Mouse (Mus musculus): Measurements from ENCODE around the gene Hspb6.

Gene Hspb6

DNA sequence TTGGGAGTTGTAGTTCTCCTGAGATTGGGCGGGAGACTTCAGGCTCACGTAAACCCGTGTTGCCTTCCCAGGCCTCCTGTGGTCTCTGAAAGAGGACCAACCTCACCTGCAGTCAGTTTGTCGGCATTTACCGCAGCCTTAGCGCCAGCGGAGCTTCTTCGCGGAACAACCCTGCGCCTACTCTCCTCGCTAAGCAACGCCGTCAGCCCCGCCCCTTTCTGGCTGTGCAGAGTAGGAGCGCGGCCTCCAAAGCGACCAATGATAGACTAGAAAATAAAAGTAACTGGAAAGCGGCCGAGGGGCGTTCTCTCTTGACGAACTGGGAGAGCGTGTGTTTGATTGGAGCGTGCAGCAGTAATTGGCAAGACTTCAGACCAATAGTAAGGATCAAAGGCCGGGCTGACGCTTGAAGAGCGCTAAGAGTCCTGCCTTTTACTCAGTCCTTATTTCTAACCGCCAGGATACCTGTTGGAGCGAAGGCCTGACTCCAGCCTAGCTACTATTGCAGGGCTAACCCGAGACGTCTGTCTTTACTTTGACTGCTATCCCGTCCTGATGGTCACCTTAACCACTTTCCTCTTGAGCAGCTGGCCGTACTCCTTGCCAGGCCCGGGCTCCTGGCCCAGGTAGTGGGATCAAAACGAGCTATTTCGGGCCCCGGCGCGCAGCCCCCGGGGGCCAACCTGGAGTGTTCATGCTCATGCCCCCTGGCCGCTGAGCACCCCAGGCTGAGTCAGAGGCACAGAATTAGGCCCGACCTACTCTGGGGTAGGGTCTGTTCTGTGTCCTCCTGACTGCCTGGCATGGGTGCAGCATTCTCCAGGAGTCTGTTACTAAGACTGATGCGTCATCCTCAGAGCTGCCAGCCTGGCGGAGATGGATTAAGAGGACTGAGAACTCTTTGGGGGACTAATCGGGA, at the start of gene Hspb6, which contains the start of gene Proser3:
Hspb6 (plus strand) TSS at position 77 of the 919 bp plus-strand sequence.
Proser3 (minus strand) TSS at position 198 of the 919 bp plus-strand sequence.
- DNase-seq = peak; percentile 99

GRCm38 (mm10) chr7:30508061-30508460, 43.9 kb upstream of the Hspb6 start:
- no peak for DNase-seq

DNA sequence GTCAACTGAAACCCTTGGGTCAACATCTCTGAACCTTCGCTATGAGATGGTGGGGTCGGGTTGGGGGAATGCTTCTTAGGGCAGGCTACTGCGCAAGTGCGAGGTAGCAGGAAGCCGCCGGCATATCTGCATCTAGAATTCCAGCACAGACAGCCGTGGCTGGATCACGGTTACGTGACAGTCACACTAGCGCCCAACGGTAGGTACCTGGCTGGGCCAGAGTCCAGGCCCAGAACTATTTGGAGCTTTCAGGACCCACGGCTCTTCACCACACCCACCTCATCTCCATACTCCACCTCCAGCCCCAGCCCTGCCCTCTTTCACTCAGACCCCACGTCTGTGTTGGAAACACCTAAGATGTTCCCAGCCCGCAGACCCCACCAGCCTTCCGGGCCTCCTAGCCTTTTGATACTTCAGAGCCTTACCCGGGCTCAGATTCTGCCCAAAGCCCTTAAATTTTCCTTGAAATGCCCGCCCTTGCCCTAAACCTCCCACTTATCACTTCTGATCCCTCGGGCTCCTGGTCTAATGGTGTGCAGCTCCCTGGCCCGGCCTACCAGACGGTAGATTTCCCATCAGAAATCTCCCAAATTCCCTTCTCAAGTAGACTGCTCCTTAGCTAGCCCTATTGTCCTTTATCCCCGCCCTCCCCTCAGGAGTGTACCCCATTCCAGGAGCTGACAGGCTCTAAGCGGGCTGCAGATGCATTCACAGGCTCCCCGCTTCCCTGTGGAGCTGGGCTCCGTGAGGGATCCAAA, 36.8 kb upstream of the Hspb6 start:
- no peak for DNase-seq

DNA sequence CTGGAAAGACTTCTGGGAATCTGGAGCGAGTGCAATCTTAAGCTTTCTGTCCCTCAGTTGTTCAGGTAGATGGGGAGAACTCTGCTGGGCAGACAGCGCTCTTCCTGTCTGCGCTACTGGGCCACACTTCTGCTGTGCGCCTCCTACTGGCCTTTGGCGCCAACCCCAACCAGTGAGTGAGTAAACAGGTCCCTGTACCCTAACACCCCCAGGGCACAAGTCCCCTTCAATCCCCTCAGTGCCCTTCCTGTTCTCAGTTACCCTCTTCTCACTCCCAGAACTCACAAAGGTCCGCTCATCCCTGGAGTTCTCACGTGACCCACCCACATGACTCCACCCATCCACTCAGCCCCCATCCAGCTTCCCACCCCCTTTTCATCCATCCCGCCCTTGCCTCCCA, 33.7 kb upstream of the Hspb6 start:
- no peak for DNase-seq

DNA sequence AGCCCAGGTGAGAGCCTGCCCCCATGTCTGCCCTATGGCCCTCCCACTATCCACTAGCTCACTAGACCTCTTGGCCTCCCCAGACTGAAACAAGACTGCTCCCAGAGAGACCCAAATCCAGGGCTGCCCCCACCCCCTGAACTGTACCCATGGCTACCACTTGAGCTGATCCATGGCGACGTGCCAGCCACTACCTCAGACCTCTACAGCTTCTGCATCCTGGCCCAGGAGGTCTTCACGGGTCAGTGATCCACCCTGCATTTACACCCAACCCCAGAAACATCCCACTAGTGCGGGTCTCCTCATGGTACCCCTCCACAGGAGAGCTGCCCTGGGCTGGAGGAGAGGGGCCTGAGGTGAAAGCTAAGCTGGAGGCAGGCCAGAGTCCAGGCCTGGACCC, 31.6 kb upstream of the Hspb6 start:
- peak; percentile 60 to 67 for DNase-seq

DNA sequence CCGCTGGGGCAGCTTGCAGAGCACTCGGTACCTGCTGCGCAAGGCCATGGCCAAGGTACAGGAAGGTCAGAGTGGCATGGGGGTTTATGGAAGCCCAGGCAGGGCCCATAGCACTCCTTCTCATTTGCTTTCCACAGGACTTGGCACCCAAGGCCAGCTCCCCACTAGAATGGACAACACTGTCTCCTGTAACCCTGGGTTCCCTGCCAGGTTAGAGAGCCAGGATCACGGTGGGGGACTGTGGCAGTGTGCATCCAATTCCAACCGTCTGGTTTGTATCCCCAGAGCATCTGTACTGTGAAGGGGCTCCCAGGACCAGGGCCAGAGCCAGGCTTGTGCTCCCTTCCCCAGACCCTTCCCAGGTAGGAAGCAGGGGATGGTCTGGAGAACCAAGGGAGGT, 31.1 kb upstream of the Hspb6 start:
- DNase-seq = peak; percentile 79 to 85

- DNase-seq = no peak
Observed at GRCm38 (mm10) chr7:30522871-30523270, 29.1 kb upstream of the Hspb6 start.

GRCm38 (mm10) chr7:30524487-30524886, 27.5 kb upstream of the Hspb6 start:
- DNase-seq = no peak

GRCm38 (mm10) chr7:30525954-30526353, 26.0 kb upstream of the Hspb6 start:
- DNase-seq = no peak

- peak in 1 of 2 experiments; percentile 12 for DNase-seq
Observed at GRCm38 (mm10) chr7:30526399-30526798, 25.6 kb upstream of the Hspb6 start.

DNA sequence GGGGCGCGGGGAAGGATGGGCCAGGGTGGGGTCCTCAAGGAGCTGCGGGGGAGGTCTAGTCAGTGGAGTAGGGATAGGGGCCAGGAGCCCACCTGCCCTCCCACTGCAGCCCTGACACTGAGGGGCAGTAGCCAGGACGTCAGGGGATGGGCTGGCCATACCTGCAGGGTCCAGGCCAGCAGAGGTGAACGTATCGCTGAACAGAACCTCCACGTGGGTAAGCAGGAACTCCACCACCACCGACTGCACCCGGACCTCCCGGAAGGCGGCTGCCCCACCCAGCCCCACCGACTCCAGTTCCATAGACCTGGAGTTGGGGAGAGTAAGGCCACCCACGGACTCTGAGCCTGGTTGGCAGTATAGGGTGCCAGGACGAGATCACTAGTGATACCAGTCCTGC, 25.0 kb upstream of the Hspb6 start:
- DNase-seq = no peak

GRCm38 (mm10) chr7:30531291-30531815, 20.6 kb upstream of the Hspb6 start:
- no peak for DNase-seq

GRCm38 (mm10) chr7:30532931-30533330, 19.0 kb upstream of the Hspb6 start:
- peak; percentile 43 to 61 for DNase-seq

DNA sequence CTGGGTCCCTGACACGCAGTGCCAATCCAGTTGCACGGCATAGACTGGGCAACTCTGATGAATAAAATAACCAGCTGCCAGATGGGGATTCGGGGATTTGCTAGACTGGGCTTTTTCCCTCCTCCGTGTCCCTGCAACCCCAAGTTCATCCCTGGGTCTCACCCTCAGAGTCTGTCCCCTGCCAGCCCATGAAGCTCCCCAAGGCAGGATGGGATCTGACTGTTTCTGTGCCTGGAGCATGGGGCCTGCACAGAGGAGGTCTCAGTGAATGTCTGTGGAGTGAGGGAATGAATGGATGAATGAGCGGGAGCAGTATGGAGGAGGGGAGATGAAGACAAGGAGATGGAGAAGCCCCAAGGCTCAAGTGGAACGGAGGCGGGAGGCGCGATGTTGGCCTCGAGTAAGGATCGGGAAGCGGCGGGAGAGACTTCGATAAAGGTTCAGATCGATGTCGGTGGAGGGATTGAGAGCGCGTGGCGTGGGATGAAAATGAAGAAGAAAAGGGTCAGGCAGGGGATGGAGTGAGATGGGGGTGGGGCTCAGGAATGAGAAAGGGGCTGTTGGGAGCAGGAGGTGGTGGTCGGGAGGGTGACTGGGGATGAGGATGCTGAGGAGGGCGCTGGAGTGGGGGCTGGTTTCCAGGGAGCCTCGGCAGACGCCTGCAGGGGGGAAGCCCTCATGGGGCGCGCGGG, 17.9 kb upstream of the Hspb6 start:
- DNase-seq = no peak

DNA sequence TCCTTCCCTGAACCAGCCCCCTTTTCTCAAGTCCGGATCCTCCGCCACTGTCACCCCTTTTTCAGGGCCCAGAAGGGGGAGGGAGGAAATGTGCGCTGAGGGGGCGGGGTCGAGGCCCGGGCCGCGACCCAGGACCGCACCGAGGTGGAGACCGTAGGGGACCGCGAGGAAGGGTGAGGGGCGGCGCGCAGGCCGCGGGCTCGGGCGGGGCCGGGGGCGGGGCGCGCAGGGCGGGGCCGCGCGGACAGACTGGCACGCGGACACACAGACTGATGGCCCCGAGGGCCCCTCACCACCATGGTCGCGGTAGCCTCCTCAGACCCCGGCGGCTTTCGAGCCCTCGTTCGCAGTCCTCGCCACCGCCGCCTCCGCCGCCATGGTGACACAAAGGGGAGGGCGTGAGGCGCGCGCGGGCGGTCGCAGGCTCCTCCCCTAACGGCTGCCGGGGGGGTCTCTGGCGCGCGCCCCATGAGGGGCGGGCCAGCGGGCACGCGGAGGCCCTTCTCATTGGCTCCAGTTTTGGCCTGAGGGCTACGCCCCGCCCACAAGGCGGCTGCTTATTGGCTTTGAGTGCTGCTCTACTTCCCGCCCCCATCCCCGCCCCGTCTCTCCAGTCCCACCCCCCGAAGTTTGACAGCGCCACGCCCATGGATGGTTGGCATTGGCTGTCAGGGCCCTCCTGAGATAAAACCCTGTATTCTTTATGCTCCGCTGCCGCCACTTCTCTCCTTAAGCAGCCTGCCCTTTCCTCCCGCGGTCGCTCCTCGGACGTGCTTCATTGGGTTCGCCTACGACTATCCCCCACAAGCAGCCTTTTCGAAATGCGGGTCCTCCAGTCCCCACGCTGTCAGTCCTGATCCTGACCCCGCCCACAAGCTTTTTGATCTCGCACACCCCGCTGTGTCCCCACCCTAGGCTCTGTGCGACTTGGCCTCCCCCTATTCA, 17.1 kb upstream of the Hspb6 start, which contains the start of gene Arhgap33:
Arhgap33 (minus strand) TSS at position 428 of the 945 bp plus-strand sequence.
- peak; percentile 99 for DNase-seq

DNA sequence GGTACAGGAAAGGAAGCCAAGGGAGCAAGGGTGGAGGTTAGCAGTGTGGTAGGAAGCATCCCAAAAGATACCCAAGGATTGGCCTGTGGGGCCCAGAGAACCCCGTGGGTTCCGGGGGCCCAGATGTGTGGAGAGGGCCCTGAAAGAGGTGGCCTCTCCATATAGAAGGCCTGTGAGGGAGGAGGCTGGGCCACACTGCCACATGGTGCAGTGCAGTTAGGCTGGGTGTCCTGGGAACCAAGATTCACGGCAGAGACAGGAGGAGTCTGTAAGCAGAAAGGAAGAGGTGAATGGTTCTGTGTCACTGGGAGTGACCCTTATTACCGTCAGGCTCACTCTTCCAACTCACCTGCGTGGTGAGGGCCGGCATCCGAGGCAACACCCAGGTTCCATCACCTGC, 11.4 kb upstream of the Hspb6 start:
- DNase-seq = no peak

DNA sequence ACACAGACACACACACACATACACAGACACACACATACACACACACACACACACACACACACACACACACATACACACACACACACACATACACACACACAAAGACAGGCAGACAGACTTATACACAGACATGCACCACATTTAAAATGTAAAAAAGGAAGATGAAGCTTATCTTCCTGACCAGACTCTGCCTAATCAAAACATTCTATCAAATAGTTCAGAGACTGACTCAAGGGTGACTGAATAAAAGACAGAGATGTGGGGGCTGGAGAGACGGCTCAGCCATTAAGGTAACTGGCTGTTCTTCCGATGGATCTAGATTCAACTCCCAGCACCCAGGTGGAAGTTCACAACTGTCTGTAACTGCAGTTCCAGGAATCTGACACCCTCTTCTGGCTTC, 7.7 kb upstream of the Hspb6 start:
- DNase-seq = no peak

- DNase-seq = no peak
Observed at GRCm38 (mm10) chr7:30549880-30550279, 2.1 kb upstream of the Hspb6 start.

GRCm38 (mm10) chr7:30550603-30551002, 1.4 kb upstream of the Hspb6 start:
- no peak for DNase-seq

DNA sequence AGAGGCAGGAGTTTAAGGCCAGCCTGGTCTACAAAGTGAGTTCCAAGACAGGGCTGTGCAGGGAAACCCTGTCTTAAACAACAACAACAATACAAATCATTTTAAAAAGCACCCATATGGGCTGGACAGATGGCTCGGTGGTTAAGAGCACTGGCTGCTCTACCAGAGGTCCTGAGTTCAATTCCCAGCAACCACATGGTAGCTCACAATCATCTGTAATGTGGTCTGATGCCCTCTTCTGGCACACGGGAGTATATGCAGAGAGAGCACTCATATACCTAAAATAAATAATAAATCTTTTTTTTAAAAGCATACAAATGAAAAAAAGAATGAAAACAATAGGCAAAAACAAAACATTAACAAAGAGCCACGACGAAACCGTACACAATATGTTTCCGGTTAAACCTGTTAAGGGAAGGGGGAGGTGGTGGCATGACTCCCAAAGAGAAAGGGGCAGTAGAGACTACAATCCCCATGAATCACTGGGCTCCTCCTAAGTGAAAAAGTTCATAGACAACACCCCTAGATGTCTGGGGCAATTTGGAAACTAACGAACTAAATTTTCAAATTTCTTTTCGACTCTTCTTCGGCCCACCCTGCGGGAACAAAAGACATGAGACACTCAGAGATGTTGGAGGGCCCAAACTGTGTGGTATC, 405 bp upstream of the Hspb6 start:
- peak; percentile 76 to 84 for DNase-seq

GRCm38 (mm10) chr7:30553021-30553589, 1.1 kb downstream of the Hspb6 start:
- DNase-seq = peak; percentile 71 to 72

Measured in cerebellum, postnatal 10 days (tissue).